Mouse (Mus musculus): Measurements from ENCODE around the gene Spaca1. TPM values are rescaled to one million over a fixed set of nuclear protein-coding genes. Genes with fewer than 3 reads are reported as not detected.

The Spaca1 gene
- polyA plus RNA-seq, 1 experiment from 2014 or later, result 5.6 TPM

DNA sequence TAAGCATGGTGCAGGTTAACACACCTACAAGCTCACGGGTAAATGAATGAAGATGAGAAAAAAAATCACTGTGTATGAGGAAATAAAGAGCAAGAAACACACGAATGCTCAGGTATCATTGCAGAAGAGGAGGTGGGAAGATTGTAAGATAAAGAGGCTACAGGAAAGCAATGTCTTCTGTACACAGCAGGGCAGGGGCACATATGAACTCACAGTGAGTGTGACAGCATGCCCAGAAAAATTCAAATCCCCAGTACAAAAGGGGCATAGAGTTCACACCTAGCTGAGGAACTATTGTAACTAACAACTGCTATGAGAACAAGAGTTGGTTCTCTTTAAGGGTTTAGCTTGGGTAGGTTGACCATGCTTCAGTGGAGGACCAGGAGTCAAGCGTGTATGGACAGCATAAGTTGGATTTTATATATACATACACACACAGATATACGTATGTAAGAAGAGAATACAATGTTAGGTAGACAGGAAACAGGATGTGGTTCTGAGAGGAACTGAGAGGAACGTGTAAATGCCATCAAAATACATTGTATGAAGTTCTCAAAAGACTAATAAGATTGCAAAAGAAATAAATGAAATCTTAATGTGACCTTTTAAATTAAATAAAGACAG is 61.4 kb downstream of the Spaca1 start:
- ATAC-seq (ENCODE audit: low read depth) (no peak), DNase-seq (ENCODE audit: low spot score) (no peak)
- no peaks in the 10 kb centered on the region for H3K27me3 ChIP-seq (replicated peaks; ENCODE audit: control insufficient read depth, insufficient read depth, low read length)
- H3K4me3 ChIP-seq (ENCODE audit: low read depth, low read length), result no peak overlapping the region
- no peaks in the 10 kb centered on the region for H3K36me3 ChIP-seq (ENCODE audit: control insufficient read depth, insufficient read depth, low read length)
- no peaks in the 10 kb centered on the region for H3K9me3 ChIP-seq (ENCODE audit: control insufficient read depth, low read length)
- H3K4me2 ChIP-seq (ENCODE audit: low read depth, low read length), result no peak overlapping the region
- no peak overlapping the region for H3K9ac ChIP-seq (ENCODE audit: low read depth, low read length)
- no peak overlapping the region for H3K27ac ChIP-seq (replicated peaks; ENCODE audit: low read depth, low read length)
- 0 out of 2 replicates have a peak, but pooled peaks cover 4% of the 10 kb centered on the region for H3K4me1 ChIP-seq (ENCODE audit: control insufficient read depth, insufficient read depth, low read length)
- 77% methylated on average over 5 of the region's 5 CpGs for WGBS

Other genes with a start within 250 kb of the Spaca1 start
- gene Cnr1, start 125.6 kb downstream of the Spaca1 start, polyA plus RNA-seq (2014; fragmentation: Nextera tagmentation; extraction: Ambion mirVana), result 6.4 and 7.9 TPM in 2 replicates

Measured in embryonic facial prominence, embryonic 14.5 days (tissue).